Mouse (Mus musculus) gastrocnemius, postnatal 4 days (tissue): ENCODE data around the gene Krtap2-4. TPM values are rescaled to one million over a fixed set of nuclear protein-coding genes. Genes with fewer than 3 reads are reported as not detected.

Experiments used
- DNase-seq, 2 experiments: peaks; one replicate each; pipeline ENCODE4 v3.0.0; 2021 to 2022; ENCODE audit warnings: low spot score in 2 of 2, mixed read lengths in 2 of 2
- total RNA-seq, 2 experiments: library from RNA; stranded (reverse); gene quantifications; 2 replicates each; pipeline ENCODE4 v1.2.3; 2021

Krtap2-4 gene
- total RNA-seq, 2 experiments from 2014 or later: not detected

DNA sequence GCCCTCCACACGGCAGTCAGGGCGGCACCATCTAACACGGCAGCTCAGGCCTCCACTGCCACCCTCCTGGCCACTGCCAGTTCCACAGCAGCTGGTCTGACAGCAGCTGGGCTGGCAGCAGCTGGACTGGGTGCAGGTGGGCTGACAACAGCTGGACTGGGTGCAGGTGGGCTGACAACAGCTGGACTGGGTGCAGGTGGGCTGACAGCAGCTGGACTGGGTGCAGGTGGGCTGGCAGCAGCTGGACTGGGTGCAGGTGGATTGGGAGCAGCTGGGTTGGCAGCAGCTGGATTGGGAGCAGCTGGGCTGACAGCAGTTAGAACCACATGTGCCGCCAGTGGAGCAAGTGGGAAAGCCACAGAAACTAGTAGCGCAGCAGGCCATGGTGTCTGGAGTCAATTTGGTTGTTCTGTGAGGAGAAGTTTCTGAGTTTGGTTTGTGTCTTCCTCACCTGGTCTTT, 31.4 kb downstream of the Krtap2-4 start, which contains the start of gene Krtap1-4:
Gene Krtap1-4 (minus strand): TSS at position 410 of the 460 bp plus-strand sequence.
- no peak for DNase-seq

DNA sequence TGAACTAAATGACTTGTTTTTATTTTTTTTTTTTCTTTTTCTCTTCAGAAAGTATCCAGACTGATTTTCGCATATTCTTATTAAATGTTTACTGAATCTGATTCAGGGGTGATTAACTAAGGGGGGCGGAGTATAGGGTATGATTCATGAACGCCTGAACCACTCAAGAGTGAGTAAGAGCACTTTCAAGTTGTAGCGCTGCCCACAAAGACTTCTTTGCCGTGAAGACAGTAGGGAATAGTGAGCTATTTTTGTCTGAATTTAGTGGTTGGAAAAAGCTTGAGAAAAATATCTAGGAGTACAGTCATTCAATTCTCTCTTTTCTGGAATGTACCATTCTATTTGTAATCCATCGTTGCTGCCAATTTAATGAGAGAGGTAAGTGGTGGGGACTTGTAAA, 33.1 kb downstream of the Krtap2-4 start:
- DNase-seq: no peak

DNA sequence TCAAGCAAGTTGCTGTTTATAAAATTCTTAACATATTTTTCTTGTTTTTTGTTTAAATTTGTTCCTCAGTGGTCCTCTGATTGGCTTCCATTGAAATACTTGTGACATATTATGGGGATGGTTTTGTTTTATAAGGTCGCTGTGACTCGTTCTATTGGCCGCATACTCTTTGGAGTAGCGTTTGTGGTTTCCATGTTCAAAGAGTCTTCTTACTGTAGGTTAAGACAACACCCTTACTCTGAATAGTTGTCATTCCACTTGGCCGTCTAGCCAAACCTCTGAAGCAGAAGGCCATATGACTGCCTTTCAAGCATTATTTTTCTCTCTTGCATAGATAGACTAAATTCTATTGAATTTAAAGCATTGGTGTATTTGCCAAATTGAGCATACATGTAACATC, 33.6 kb downstream of the Krtap2-4 start:
- DNase-seq: no peak

DNA sequence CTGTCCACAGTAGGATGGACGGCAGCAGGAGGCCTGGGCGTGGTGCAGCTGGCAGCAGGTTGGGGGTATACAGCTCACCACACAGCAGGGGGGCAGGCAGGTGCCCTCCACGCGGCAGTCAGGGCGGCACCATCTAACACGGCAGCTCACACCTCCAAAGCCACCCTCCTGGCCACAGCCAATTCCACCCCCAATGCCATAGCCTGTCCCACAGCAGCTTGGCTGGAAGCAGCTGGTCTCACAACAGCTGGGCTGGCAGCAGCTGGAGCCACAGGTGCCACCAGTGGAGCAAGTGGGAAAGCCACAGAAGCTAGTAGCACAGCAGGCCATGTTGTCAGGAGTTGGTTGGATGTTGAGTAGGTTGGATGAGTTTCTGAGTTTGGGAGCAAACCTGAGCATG, 34.0 kb downstream of the Krtap2-4 start, which contains the start of gene Krtap1-5:
Gene Krtap1-5 (minus strand): TSS at position 381 of the 400 bp plus-strand sequence.
- no peak for DNase-seq

DNA sequence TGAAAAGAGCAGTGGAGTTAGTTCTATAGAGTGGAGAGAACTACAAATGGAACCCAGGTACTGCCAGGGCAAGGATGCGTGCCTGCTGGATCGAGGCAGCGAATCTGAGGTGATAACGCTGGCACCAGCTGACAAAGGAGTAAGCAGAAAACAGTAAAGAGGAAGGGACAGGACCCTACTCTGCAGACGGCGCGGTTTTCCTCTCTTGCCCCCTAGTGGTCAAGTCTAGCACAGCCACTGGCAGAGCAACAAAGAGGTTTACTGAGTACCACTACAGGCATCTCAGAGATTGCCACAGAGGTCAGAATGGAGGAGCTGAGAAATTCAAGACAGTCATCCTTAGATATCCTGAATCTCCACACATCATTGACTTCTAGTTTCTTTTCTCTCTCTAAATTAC, 40.5 kb downstream of the Krtap2-4 start:
- DNase-seq: peak; percentile 48 to 56

DNA sequence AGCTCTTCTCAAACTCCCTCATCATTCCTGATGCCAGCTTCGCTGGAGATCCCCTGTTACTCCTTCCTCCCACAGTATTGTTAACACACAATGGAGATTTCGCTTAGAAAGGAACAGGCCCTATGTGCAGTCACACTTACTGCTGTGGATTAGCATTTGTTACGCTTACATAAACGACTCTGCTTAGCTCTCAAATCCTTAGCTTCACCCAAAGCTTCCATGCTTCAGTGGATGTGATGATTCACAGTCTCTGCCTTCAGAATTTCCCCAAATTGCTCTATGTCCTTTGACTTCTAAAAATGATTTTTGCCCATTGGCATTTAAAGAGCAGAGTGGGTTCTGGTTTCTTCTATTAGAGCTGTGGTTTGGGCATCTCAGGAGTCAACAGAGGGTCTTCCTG, 41.5 kb downstream of the Krtap2-4 start:
- no peak for DNase-seq

DNA sequence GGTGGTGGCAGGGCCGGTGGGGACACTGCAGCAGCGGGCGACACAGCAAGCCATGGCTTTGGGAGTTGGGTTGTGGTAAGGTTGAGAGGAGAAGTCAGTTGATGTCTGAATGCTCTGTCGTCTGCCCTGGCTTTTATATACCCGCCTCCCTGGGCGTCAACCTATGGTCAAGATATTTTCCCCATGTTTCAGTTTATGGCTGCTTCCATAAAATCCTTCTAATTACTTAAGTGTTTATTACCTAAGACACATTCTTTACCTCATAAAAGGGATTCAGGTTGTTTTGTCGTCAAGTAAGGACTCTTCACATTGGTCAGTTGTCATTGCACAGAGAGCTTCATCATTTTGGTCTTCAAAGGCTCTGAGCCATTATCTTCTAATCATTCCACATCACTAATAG, 48.1 kb downstream of the Krtap2-4 start, which contains the start of gene Krtap3-1:
Gene Krtap3-1 (minus strand): TSS at position 101 of the 400 bp plus-strand sequence.
- DNase-seq: no peak

Other genes with a start within 250 kb of the Krtap2-4 start
- gene Krt28, start 239.9 kb downstream of the Krtap2-4 start, total RNA-seq: not detected
- gene Krt10, start 225.5 kb downstream of the Krtap2-4 start, total RNA-seq: 1 to 10 TPM; 7.6 to 8.2 TPM
- not detected for gene Krt12, start 192.6 kb downstream of the Krtap2-4 start, total RNA-seq
- gene Krt20, start 176.7 kb downstream of the Krtap2-4 start, total RNA-seq: under 1 TPM in 1 of 2 experiments, not detected in 1; 0.32 TPM
- gene Krt23, start 121.7 kb downstream of the Krtap2-4 start, total RNA-seq: under 1 TPM in 1 of 2 experiments, not detected in 1; 0.16 TPM
- not detected for gene Krt39, start 93.5 kb downstream of the Krtap2-4 start, total RNA-seq
- not detected for gene Krt40, start 71.7 kb downstream of the Krtap2-4 start, total RNA-seq
- gene Krtap3-3, start 64.0 kb downstream of the Krtap2-4 start, total RNA-seq: not detected
- gene Krtap3-2, start 58.0 kb downstream of the Krtap2-4 start, total RNA-seq: not detected
- not detected for gene Gm11939, start 55.4 kb downstream of the Krtap2-4 start, total RNA-seq
- gene Krtap3-1, start 48.2 kb downstream of the Krtap2-4 start, total RNA-seq: not detected
- gene Krtap1-5, start 33.8 kb downstream of the Krtap2-4 start, total RNA-seq: not detected
- not detected for gene Krtap1-4, start 31.2 kb downstream of the Krtap2-4 start, total RNA-seq
- gene Krtap1-3, start 23.5 kb downstream of the Krtap2-4 start, total RNA-seq: not detected
- gene Krtap9-3, start 16.7 kb downstream of the Krtap2-4 start, total RNA-seq: not detected
- not detected for gene Gm11938, start 11.5 kb downstream of the Krtap2-4 start, total RNA-seq
- gene Gm11937, start 4.7 kb downstream of the Krtap2-4 start, total RNA-seq: not detected
- gene Gm11562, start 5.6 kb upstream of the Krtap2-4 start, total RNA-seq: not detected
- gene Krtap4-1, start 13.4 kb upstream of the Krtap2-4 start, total RNA-seq: not detected
- gene Krtap4-2, start 20.2 kb upstream of the Krtap2-4 start, total RNA-seq: not detected
- not detected for gene Krtap4-7, start 29.2 kb upstream of the Krtap2-4 start, total RNA-seq
- not detected for gene Gm11555, start 35.4 kb upstream of the Krtap2-4 start, total RNA-seq
- gene Gm11563, start 44.1 kb upstream of the Krtap2-4 start, total RNA-seq: not detected
- gene Krtap4-6, start 51.1 kb upstream of the Krtap2-4 start, total RNA-seq: not detected
- gene Gm14190, start 75.9 kb upstream of the Krtap2-4 start, total RNA-seq: not detected
- not detected for gene Gm14180, start 119.4 kb upstream of the Krtap2-4 start, total RNA-seq
- gene Gm11595, start 158.1 kb upstream of the Krtap2-4 start, total RNA-seq: not detected
- not detected for gene Krtap4-8, start 165.9 kb upstream of the Krtap2-4 start, total RNA-seq
- gene Krtap4-9, start 170.4 kb upstream of the Krtap2-4 start, total RNA-seq: not detected
- not detected for gene Gm11596, start 178.6 kb upstream of the Krtap2-4 start, total RNA-seq
- not detected for gene Gm11569, start 184.1 kb upstream of the Krtap2-4 start, total RNA-seq
- not detected for gene Gm11554, start 189.6 kb upstream of the Krtap2-4 start, total RNA-seq
- gene Krtap4-13, start 195.0 kb upstream of the Krtap2-4 start, total RNA-seq: not detected
- not detected for gene Gm11564, start 200.8 kb upstream of the Krtap2-4 start, total RNA-seq
- not detected for gene 2300003K06Rik, start 223.2 kb upstream of the Krtap2-4 start, total RNA-seq
- gene Krtap4-16, start 236.8 kb upstream of the Krtap2-4 start, total RNA-seq: not detected
- gene Gm11568, start 243.1 kb upstream of the Krtap2-4 start, total RNA-seq: not detected
- not detected for gene Gm11559, start 249.6 kb upstream of the Krtap2-4 start, total RNA-seq